Mouse (Mus musculus): ENCODE results near the gene Gpr152. TPM values are rescaled to one million over a fixed set of nuclear protein-coding genes. Genes with fewer than 3 reads are reported as not detected.
A peak's percentile ranks its signal among the peaks of the same experiment; 100 is the strongest.

Gpr152 gene
- total and polyA plus RNA-seq, 2 experiments from 2014 or later, result 0.19 TPM; not detected in 1

GRCm38 (mm10) chr19:4171393-4172290 lies 32.1 kb downstream of the Gpr152 start:
- Histone ChIP-seq H3K27me3 (ENCODE audit: insufficient read depth, low read length) (no peaks in the 10 kb centered on the region), H3K4me1 (ENCODE audit: insufficient read depth) (peaks cover 7% of the 10 kb centered on the region), H3K9me3 (ENCODE audit: low read length) (no peaks in the 10 kb centered on the region), H3K4me2 (ENCODE audit: low read depth) (no peak overlapping the region), H3K9ac (no peak overlapping the region), H3K27ac (ENCODE audit: low read depth, low read length) (no peak overlapping the region), H3K36me3 (ENCODE audit: insufficient read depth) (no peaks in the 10 kb centered on the region), H3K4me3 (ENCODE audit: low read depth, low read length) (no peak overlapping the region)
- DNase-seq (no peak), ATAC-seq (no peak)
- WGBS, result 75% methylated on average over 13 of the region's 13 CpGs
- TF ChIP-seq CTCF (IDR thresholded peaks at IDR 0.05; ENCODE audit: low read depth), result no peak

GRCm38 (mm10) chr19:4172925-4173324 lies 33.3 kb downstream of the Gpr152 start:
- TF ChIP-seq CTCF (IDR thresholded peaks at IDR 0.05; ENCODE audit: low read depth), result peak; percentile 28; the same call in 1 of the 2 replicates

GRCm38 (mm10) chr19:4175368-4175947 lies 35.9 kb downstream of the Gpr152 start, which contains the start of gene Carns1:
Gene Carns1 (minus strand): TSS chr19:4175479.
- ATAC-seq, result peak; percentile 36
- H3K9me3 ChIP-seq (ENCODE audit: low read length), result no peaks in the 10 kb centered on the region
- no peaks in the 10 kb centered on the region for H3K27me3 ChIP-seq (ENCODE audit: insufficient read depth, low read length)
- no peak for DNase-seq
- no peaks in the 10 kb centered on the region for H3K4me1 ChIP-seq (ENCODE audit: insufficient read depth)
- H3K27ac ChIP-seq (ENCODE audit: low read depth, low read length), result no peak within 1 kb of the TSS
- no peak for TF ChIP-seq CTCF (IDR thresholded peaks at IDR 0.05; ENCODE audit: low read depth)
- H3K4me3 ChIP-seq (ENCODE audit: low read depth, low read length), result no peak within 1 kb of the TSS
- 5% methylated on average over 11 of the region's 11 CpGs for WGBS
- no peaks in the 10 kb centered on the region for H3K36me3 ChIP-seq (ENCODE audit: insufficient read depth)
- H3K4me2 ChIP-seq (ENCODE audit: low read depth), result peak within 1 kb of the TSS; percentile 2; the same call in 1 of the 2 replicates
- no peak within 1 kb of the TSS for H3K9ac ChIP-seq

More at GRCm38 (mm10) chr19:4172925-4173324, 33.3 kb downstream of the Gpr152 start:
- no peak overlapping the region for H3K27ac ChIP-seq (ENCODE audit: low read depth, low read length)
- 59% methylated on average over 11 of the region's 11 CpGs for WGBS
- no peak overlapping the region for H3K4me3 ChIP-seq (ENCODE audit: low read depth, low read length)
- no peaks in the 10 kb centered on the region for H3K27me3 ChIP-seq (ENCODE audit: insufficient read depth, low read length)
- no peak for DNase-seq
- H3K4me2 ChIP-seq (ENCODE audit: low read depth), result no peak overlapping the region
- no peak overlapping the region for H3K9ac ChIP-seq
- H3K4me1 ChIP-seq (ENCODE audit: insufficient read depth), result peaks cover 7% of the 10 kb centered on the region
- no peak for ATAC-seq
- H3K9me3 ChIP-seq (ENCODE audit: low read length), result no peaks in the 10 kb centered on the region
- H3K36me3 ChIP-seq (ENCODE audit: insufficient read depth), result no peaks in the 10 kb centered on the region

- Histone ChIP-seq H3K4me2 (ENCODE audit: low read depth) (no peak overlapping the region), H3K4me3 (ENCODE audit: low read depth, low read length) (no peak overlapping the region), H3K36me3 (ENCODE audit: insufficient read depth) (no peaks in the 10 kb centered on the region), H3K4me1 (ENCODE audit: insufficient read depth) (no peaks in the 10 kb centered on the region; the same call in 1 of the 2 replicates), H3K27me3 (ENCODE audit: insufficient read depth, low read length) (no peaks in the 10 kb centered on the region), H3K27ac (ENCODE audit: low read depth, low read length) (no peak overlapping the region), H3K9ac (no peak overlapping the region), H3K9me3 (ENCODE audit: low read length) (no peaks in the 10 kb centered on the region)
- DNase-seq (no peak), ATAC-seq (no peak)
- WGBS, result 88% methylated on average over 7 of the region's 7 CpGs
- no peak for TF ChIP-seq CTCF (IDR thresholded peaks at IDR 0.05; ENCODE audit: low read depth)
Observed at GRCm38 (mm10) chr19:4180411-4180810, 40.8 kb downstream of the Gpr152 start.

- 43% methylated on average over 3 of the region's 3 CpGs for WGBS
Observed at GRCm38 (mm10) chr19:4181892-4182291, 42.3 kb downstream of the Gpr152 start.

GRCm38 (mm10) chr19:4183689-4184088 lies 44.1 kb downstream of the Gpr152 start:
- TF ChIP-seq CTCF (IDR thresholded peaks at IDR 0.05; ENCODE audit: low read depth), result no peak
- no peak overlapping the region for H3K4me3 ChIP-seq (ENCODE audit: low read depth, low read length)
- WGBS, result 69% methylated on average over 2 of the region's 2 CpGs
- peak; percentile 32; the same call in 1 of the 2 replicates for ATAC-seq
- no peak for DNase-seq
- H3K36me3 ChIP-seq (ENCODE audit: insufficient read depth), result no peaks in the 10 kb centered on the region
- no peak overlapping the region for H3K27ac ChIP-seq (ENCODE audit: low read depth, low read length)
- H3K4me1 ChIP-seq (ENCODE audit: insufficient read depth), result no peaks in the 10 kb centered on the region; the same call in 1 of the 2 replicates
- H3K27me3 ChIP-seq (ENCODE audit: insufficient read depth, low read length), result no peaks in the 10 kb centered on the region
- no peaks in the 10 kb centered on the region for H3K9me3 ChIP-seq (ENCODE audit: low read length)
- H3K4me2 ChIP-seq (ENCODE audit: low read depth), result no peak overlapping the region
- no peak overlapping the region for H3K9ac ChIP-seq

More at GRCm38 (mm10) chr19:4181892-4182291, 42.3 kb downstream of the Gpr152 start:
- Histone ChIP-seq H3K27ac (ENCODE audit: low read depth, low read length) (no peak overlapping the region), H3K9ac (no peak overlapping the region), H3K9me3 (ENCODE audit: low read length) (no peaks in the 10 kb centered on the region), H3K36me3 (ENCODE audit: insufficient read depth) (no peaks in the 10 kb centered on the region), H3K27me3 (ENCODE audit: insufficient read depth, low read length) (no peaks in the 10 kb centered on the region), H3K4me2 (ENCODE audit: low read depth) (no peak overlapping the region), H3K4me3 (ENCODE audit: low read depth, low read length) (no peak overlapping the region), H3K4me1 (ENCODE audit: insufficient read depth) (no peaks in the 10 kb centered on the region; the same call in 1 of the 2 replicates)
- TF ChIP-seq CTCF (IDR thresholded peaks at IDR 0.05; ENCODE audit: low read depth), result no peak
- ATAC-seq (peak; percentile 83), DNase-seq (peak; percentile 79)

Data from forebrain, postnatal 0 days (tissue).